Comparison of ENCODE assay signal across 8 mouse cellular contexts in genomic region chr8:124720938-124721861, GRCm38 (mm10). TPM values are rescaled to one million over a fixed set of nuclear protein-coding genes. Genes with fewer than 3 reads are reported as not detected.
DNase-seq lines count a peak whose midpoint lies in the region; ATAC-seq and TF ChIP-seq lines count a peak whose summit lies in the region.

No protein-coding gene starts in this region.

- H3K9ac ChIP-seq in heart, adult 2 months (ENCODE audit: low read depth, low read length) = peak overlapping the region; percentile 82
- H3K9ac ChIP-seq in heart, postnatal 0 days (replicated peaks; ENCODE audit: low read depth, low read length) = peak overlapping the region; percentile 68

- peak overlapping the region; percentile 85 for H3K4me2 ChIP-seq in heart, postnatal 0 days (ENCODE audit: low read depth, low read length)

- intact Hi-C loops in heart, adult 2 months (cut with DNase I) = no loop called here

- ATAC-seq in heart, postnatal 0 days (ENCODE audit: insufficient read depth, low read depth) = no peak; the same call in 1 of the 2 replicates

- TF ChIP-seq POLR2A in heart, adult 2 months (IDR thresholded peaks at IDR 0.05; ENCODE audit: insufficient read depth, low read depth, low read length) = no peak

- no peaks in the 10 kb centered on the region for H3K9me3 ChIP-seq in heart, postnatal 0 days (replicated peaks; ENCODE audit: control insufficient read depth, low read length)

- H3K27me3 ChIP-seq in heart, adult 2 months (ENCODE audit: control insufficient read depth, insufficient read depth, low read length) = no peaks in the 10 kb centered on the region
- no peaks in the 10 kb centered on the region for H3K27me3 ChIP-seq in heart, postnatal 0 days (ENCODE audit: control insufficient read depth, insufficient read depth, low read length)

- 3% methylated on average over 31 of the region's 31 CpGs for WGBS in heart, adult 2 months
- 2% methylated on average over 31 of the region's 31 CpGs for WGBS in heart, postnatal 0 days

- DNase-seq in heart, adult 2 months = no peak
- DNase-seq in heart, adult 9 months (ENCODE audit: low spot score in 2 of 2) = no peak
- DNase-seq in thymus, postnatal 0 days (ENCODE audit: low spot score) = peak; percentile 38
- DNase-seq in thymus, postnatal 36 days = no peak
- DNase-seq in heart, postnatal 0 days (ENCODE audit: low spot score) = no peak
- DNase-seq in lung, postnatal 14 days = peak; percentile 13
- no peak for DNase-seq in ovary, postnatal 10 days (ENCODE audit: low spot score)
- DNase-seq in thymus, postnatal 14 days = no peak

- no peak for TF ChIP-seq CTCF in heart, adult 2 months (IDR thresholded peaks at IDR 0.05)
- TF ChIP-seq CTCF in heart, postnatal 0 days (IDR thresholded peaks at IDR 0.05; ENCODE audit: low read depth) = no peak

- H3K27ac ChIP-seq in heart, adult 2 months = peak overlapping the region; percentile 61
- H3K27ac ChIP-seq in heart, postnatal 0 days (ENCODE audit: low read depth) = no peak overlapping the region

- H3K79me2 ChIP-seq in heart, adult 2 months (replicated peaks; ENCODE audit: control insufficient read depth, insufficient read depth, low read length) = no peaks in the 10 kb centered on the region; the same call in none of the 2 replicates

- TF ChIP-seq EP300 in heart, adult 2 months (IDR thresholded peaks at IDR 0.05; ENCODE audit: insufficient read depth, low read depth, low read length) = no peak
- TF ChIP-seq EP300 in heart, postnatal 0 days (IDR thresholded peaks at IDR 0.05; ENCODE audit: low read depth) = no peak

- H3K4me3 ChIP-seq in heart, adult 2 months = peak overlapping the region; percentile 96
- peak overlapping the region; percentile 76 for H3K4me3 ChIP-seq in heart, postnatal 0 days (ENCODE audit: low read depth, low read length)

- peaks cover 8% of the 10 kb centered on the region for H3K4me1 ChIP-seq in heart, adult 2 months (ENCODE audit: control insufficient read depth, insufficient read depth, low read length)
- H3K4me1 ChIP-seq in heart, postnatal 0 days (ENCODE audit: control insufficient read depth, insufficient read depth) = peaks cover 16% of the 10 kb centered on the region

- no peaks in the 10 kb centered on the region for H3K36me3 ChIP-seq in heart, adult 2 months (ENCODE audit: control insufficient read depth, insufficient read depth, low read length)
- peaks cover 8% of the 10 kb centered on the region for H3K36me3 ChIP-seq in heart, postnatal 0 days (replicated peaks; ENCODE audit: control insufficient read depth, insufficient read depth, low read length)

RNA-seq across cellular contexts. Expression of gene Ttc13, which starts 0.6 kb away (rescaled TPM):
- 10 to 100 TPM; 14.7 to 15.1 TPM for total RNA-seq in heart, adult 2 months (2021)
- 8.1 and 13.1 TPM in 2 replicates for polyA plus RNA-seq in heart, adult 2 months (2012; rRNA removed)
- polyA plus RNA-seq in thymus, postnatal 0 days (2015; fragmentation: Nextera tagmentation; extraction: Ambion mirVana) = 50.8 and 54.3 TPM in 2 replicates
- total RNA-seq in heart, postnatal 0 days (2014; rRNA removed; ENCODE audit: low replicate concordance) = 15.3 and 18.7 TPM in 2 replicates
- polyA plus RNA-seq in heart, postnatal 0 days (2015; fragmentation: Nextera tagmentation; extraction: Ambion mirVana) = 13.7 and 15.7 TPM in 2 replicates

RNA-seq across cellular contexts. Expression of gene Arv1, which starts 0.7 kb away (rescaled TPM):
- total RNA-seq in heart, adult 2 months (2021) = 1 to 10 TPM; 3.1 to 4.2 TPM
- polyA plus RNA-seq in heart, adult 2 months (2012; rRNA removed) = 8.6 and 9.5 TPM in 2 replicates
- 20.5 and 23.3 TPM in 2 replicates for polyA plus RNA-seq in thymus, postnatal 0 days (2015; fragmentation: Nextera tagmentation; extraction: Ambion mirVana)
- total RNA-seq in heart, postnatal 0 days (2014; rRNA removed; ENCODE audit: low replicate concordance) = 10.5 and 10.7 TPM in 2 replicates
- polyA plus RNA-seq in heart, postnatal 0 days (2015; fragmentation: Nextera tagmentation; extraction: Ambion mirVana) = 8.9 and 11.0 TPM in 2 replicates

RNA-seq across cellular contexts. Expression of gene Fam89a, which starts 30.4 kb away (rescaled TPM):
- 1 to 10 TPM; 1.6 to 2.1 TPM for total RNA-seq in heart, adult 2 months (2021)
- polyA plus RNA-seq in heart, adult 2 months (2012; rRNA removed) = 1.8 and 3.2 TPM in 2 replicates
- 6.1 and 7.7 TPM in 2 replicates for polyA plus RNA-seq in thymus, postnatal 0 days (2015; fragmentation: Nextera tagmentation; extraction: Ambion mirVana)
- total RNA-seq in heart, postnatal 0 days (2014; rRNA removed; ENCODE audit: low replicate concordance) = not detected in 2 replicates
- polyA plus RNA-seq in heart, postnatal 0 days (2015; fragmentation: Nextera tagmentation; extraction: Ambion mirVana) = 0.89 and 1.1 TPM in 2 replicates

RNA-seq across cellular contexts. Expression of gene 2310022B05Rik, which starts 58.0 kb away (rescaled TPM):
- total RNA-seq in heart, adult 2 months (2021) = 10 to 100 TPM; 54.4 to 61.8 TPM
- 64.3 and 65.1 TPM in 2 replicates for polyA plus RNA-seq in heart, adult 2 months (2012; rRNA removed)
- 6.7 and 6.9 TPM in 2 replicates for polyA plus RNA-seq in thymus, postnatal 0 days (2015; fragmentation: Nextera tagmentation; extraction: Ambion mirVana)
- 144 and 164 TPM in 2 replicates for total RNA-seq in heart, postnatal 0 days (2014; rRNA removed; ENCODE audit: low replicate concordance)
- 29.8 and 30.7 TPM in 2 replicates for polyA plus RNA-seq in heart, postnatal 0 days (2015; fragmentation: Nextera tagmentation; extraction: Ambion mirVana)

Comparison
In these comparisons a context has a peak if more than half of its experiments do, and no peak if none do; other contexts are left out.
1. DNase-seq: peak in thymus, postnatal 0 days (single experiment) and lung, postnatal 14 days (single experiment); none in heart, adult 2 months (0 of 2), heart, adult 9 months (0 of 2), thymus, postnatal 36 days (0 of 2), heart, postnatal 0 days (single experiment), ovary, postnatal 10 days (single experiment) and thymus, postnatal 14 days (single experiment).